Mouse (Mus musculus) cerebellum, adult 2 months (tissue): ENCODE results near the gene Dpy19l3.

Experiments
- CTCF ChIP-seq: fragments of 200-500 bp; IDR thresholded peaks from 2 replicates; pipeline ENCODE4 v1.5.1; 2011; ENCODE audit warnings: low read depth, mild to moderate bottlenecking, control low read depth, low read length, moderate library complexity, borderline replicate concordance; ENCODE audit not compliant: insufficient read depth
- POLR2A ChIP-seq: fragments of 200-500 bp; IDR thresholded peaks from 2 replicates; pipeline ENCODE4 v1.6.1; 2011; ENCODE audit warnings: low read length, control low read depth, borderline replicate concordance; ENCODE audit not compliant: insufficient read depth

DNA sequence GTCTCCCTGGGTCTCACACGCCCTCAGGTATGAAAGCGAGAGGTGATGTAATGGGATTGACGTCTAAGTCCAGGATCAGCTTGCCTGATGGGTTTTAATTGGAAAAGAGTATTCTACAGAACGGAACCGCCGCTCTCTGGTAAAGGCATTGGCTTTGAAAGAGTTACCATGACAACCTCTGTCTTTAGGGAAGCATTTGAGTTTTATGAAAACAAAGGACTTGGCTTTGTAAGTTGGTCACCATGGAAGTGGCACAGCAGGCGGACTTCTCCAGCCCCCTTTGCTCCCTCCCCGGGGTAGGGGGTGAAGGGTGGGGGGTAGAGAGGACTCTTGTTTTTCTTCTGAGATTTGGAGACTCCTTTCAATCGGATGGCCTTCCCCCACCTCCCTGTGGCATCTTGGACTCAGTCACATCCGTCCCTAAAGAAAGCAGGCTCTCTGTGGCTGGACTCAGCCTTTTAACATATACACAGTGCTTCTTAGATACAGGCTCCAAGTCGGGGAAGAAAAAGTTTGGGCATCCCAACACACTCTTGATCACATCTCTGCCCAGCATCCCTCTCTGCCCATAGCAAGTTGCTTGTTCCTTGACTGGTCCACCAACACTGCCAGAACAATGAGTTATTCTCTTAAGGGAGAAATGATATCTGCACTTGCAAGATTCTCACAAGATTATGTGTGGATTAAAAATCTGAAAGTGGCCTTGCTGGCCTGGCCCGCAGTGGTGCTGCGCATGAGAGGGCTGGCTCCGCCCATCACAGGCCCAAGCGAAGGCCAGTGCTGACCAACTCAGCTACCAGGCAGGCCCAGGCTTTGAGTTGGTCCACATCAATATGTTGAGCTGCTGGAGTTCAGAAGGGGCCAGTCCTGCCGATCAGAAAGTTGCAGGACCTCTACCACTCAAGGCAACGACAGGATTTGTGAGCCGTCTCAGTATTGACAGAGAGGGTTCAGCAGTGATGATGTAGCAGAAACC, 85.9 kb downstream of the Dpy19l3 start:
- TF ChIP-seq CTCF, result no peak
- TF ChIP-seq POLR2A, result no peak
